Mouse (Mus musculus) megakaryocyte progenitor cell, adult 5-6 weeks (primary cell): Measurements from ENCODE around the gene 1700007K13Rik. TPM values are rescaled to one million over a fixed set of nuclear protein-coding genes. Genes with fewer than 3 reads are reported as not detected.

Source experiments
- ATAC-seq: replicated peaks from 2 replicates; pipeline ENCODE4 v1.8.0; 2016; ENCODE audit warnings: mild to moderate bottlenecking, moderate TSS enrichment, inconsistent platforms; ENCODE audit not compliant: poor library complexity
- total RNA-seq, 2 experiments: library from RNA; stranded (forward) in 1 of 2; stranded (reverse) in 1 of 2; fragments of 157-497, 149-512 nt in 1 of 2; fragments of 200-1000 nt in 1 of 2; gene quantifications; 2 replicates each; pipeline versions ENCODE4 v1.2.3 to v1.2.4; 2015 to 2017

Gene 1700007K13Rik
- total RNA-seq, 2 experiments from 2014 or later: not detected

GRCm38 (mm10) chr2:28416511-28416910 lies 49.6 kb downstream of the 1700007K13Rik start:
- no peak for ATAC-seq

DNA sequence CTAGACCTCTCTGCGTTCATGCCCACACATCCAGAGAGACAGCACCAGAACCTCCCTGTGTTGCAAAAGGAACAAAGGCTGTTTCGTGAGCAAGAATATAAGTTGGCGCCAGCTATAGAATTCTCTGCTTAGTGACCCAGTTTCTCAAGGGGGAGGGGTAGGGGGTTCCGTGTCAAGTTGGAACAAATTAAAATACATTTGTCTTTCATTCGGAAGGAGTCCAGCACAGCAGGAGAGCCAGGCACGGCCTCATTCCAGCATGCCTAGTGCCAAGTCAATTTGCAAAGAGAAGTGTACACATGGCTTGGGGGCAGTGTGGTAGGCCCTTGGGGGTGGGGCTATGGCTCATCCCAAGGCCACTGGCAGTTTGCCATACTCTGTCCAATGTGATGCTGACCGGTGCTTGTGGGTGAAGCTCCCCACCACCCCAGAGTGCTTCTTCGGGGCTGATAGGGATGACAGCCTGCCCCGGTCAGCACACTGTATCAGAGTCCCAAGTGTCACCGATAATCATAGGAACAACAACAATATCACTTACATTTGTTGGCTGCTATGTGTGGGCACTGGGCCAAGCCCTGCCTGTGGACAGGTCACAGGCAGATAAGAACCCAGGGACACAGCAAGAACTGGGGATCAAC lies 50.6 kb downstream of the 1700007K13Rik start:
- no peak for ATAC-seq

DNA sequence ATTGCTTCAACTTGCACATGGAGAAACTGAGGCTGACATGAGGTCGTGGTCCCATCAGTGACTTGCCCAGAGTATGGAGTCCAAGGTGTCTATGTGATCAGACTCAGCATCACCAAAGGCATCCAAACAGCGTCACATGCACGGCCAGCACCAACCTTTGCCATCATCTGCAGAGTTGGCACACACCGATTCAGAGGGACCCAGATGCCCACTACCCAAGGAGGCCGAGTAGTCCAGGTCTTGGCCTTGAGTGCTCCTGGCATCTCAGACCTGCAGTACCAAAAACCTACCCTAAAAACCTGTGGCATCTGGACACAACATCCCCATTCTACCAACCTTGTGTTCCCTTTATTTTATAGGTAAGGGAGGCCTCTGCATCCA lies 51.4 kb downstream of the 1700007K13Rik start:
- no peak for ATAC-seq

GRCm38 (mm10) chr2:28414116-28414756 lies 51.9 kb downstream of the 1700007K13Rik start:
- ATAC-seq: no peak

- no peak for ATAC-seq
Observed at GRCm38 (mm10) chr2:28412936-28413335, 53.2 kb downstream of the 1700007K13Rik start.

Other genes starting within 250 kb of the 1700007K13Rik start
- gene Ppp1r26, start 19.5 kb downstream of the 1700007K13Rik start, total RNA-seq (2015): 1.9 and 2.2 TPM in 2 replicates
- gene Ppp1r26, start 19.5 kb downstream of the 1700007K13Rik start, total RNA-seq (2017): 1.1 and 1.6 TPM in 2 replicates
- gene Mrps2, start 1.7 kb upstream of the 1700007K13Rik start, total RNA-seq (2015): 64.8 and 71.0 TPM in 2 replicates
- 31.2 and 32.5 TPM in 2 replicates for gene Mrps2, start 1.7 kb upstream of the 1700007K13Rik start, total RNA-seq (2017)
- gene Gbgt1, start 30.6 kb upstream of the 1700007K13Rik start, total RNA-seq (2015): not detected in 2 replicates
- not detected in 2 replicates for gene Gbgt1, start 30.6 kb upstream of the 1700007K13Rik start, total RNA-seq (2017)
- not detected in 2 replicates for gene Gm10134, start 39.8 kb upstream of the 1700007K13Rik start, total RNA-seq (2015)
- not detected in 2 replicates for gene Gm10134, start 39.8 kb upstream of the 1700007K13Rik start, total RNA-seq (2017)
- 3.4 and 7.4 TPM in 2 replicates for gene Ralgds, start 46.8 kb upstream of the 1700007K13Rik start, total RNA-seq (2015)
- gene Ralgds, start 46.8 kb upstream of the 1700007K13Rik start, total RNA-seq (2017): 3.2 and 3.3 TPM in 2 replicates
- not detected in 2 replicates for gene Cel, start 97.1 kb upstream of the 1700007K13Rik start, total RNA-seq (2015)
- gene Cel, start 97.1 kb upstream of the 1700007K13Rik start, total RNA-seq (2017): not detected in 2 replicates
- 16.2 and 19.1 TPM in 2 replicates for gene Gtf3c5, start 117.4 kb upstream of the 1700007K13Rik start, total RNA-seq (2015)
- 11.0 and 13.0 TPM in 2 replicates for gene Gtf3c5, start 117.4 kb upstream of the 1700007K13Rik start, total RNA-seq (2017)
- gene Gfi1b, start 155.7 kb upstream of the 1700007K13Rik start, total RNA-seq (2015): 15.6 and 28.3 TPM in 2 replicates
- gene Gfi1b, start 155.7 kb upstream of the 1700007K13Rik start, total RNA-seq (2017): 10.3 and 13.1 TPM in 2 replicates
- gene Tsc1, start 174.9 kb upstream of the 1700007K13Rik start, total RNA-seq (2015): 9.4 and 10.3 TPM in 2 replicates
- 7.1 and 12.1 TPM in 2 replicates for gene Tsc1, start 174.9 kb upstream of the 1700007K13Rik start, total RNA-seq (2017)
- 0.66 and 5.7 TPM in 2 replicates for gene Spaca9, start 233.4 kb upstream of the 1700007K13Rik start, total RNA-seq (2015)
- 2.4 and 8.4 TPM in 2 replicates for gene Spaca9, start 233.4 kb upstream of the 1700007K13Rik start, total RNA-seq (2017)
- gene Ak8, start 233.8 kb upstream of the 1700007K13Rik start, total RNA-seq (2015): 0.30 and 0.93 TPM in 2 replicates
- gene Ak8, start 233.8 kb upstream of the 1700007K13Rik start, total RNA-seq (2017): 0.24 and 0.33 TPM in 2 replicates